Mouse (Mus musculus): ENCODE data around the gene Map3k1. TPM values are rescaled to one million over a fixed set of nuclear protein-coding genes. Genes with fewer than 3 reads are reported as not detected.
"Not testable (repeated sequence)": the region's sequence is repeated elsewhere in the genome, so short reads cannot be mapped to it uniquely, and the experiment has no call there.

The Map3k1 gene
- total RNA-seq, 2 experiments from 2014 or later: 11.0 to 12.0 TPM

GRCm38 (mm10) chr13:111755937-111756336 is 52.9 kb downstream of the Map3k1 start:
- intact Hi-C loops (cut with DNase I): no loop called here
- DNase-seq (ENCODE audit: extremely low spot score in 1 of 2, low spot score in 2 of 2): no peak

GRCm38 (mm10) chr13:111755377-111755776 is 53.4 kb downstream of the Map3k1 start:
- no peak for DNase-seq (ENCODE audit: extremely low spot score in 1 of 2, low spot score in 2 of 2)
- intact Hi-C loops (cut with DNase I): no loop called here

- intact Hi-C loops (cut with DNase I): no loop called here
- DNase-seq (ENCODE audit: extremely low spot score in 1 of 2, low spot score in 2 of 2): no peak
Observed at GRCm38 (mm10) chr13:111753321-111753720, 55.5 kb downstream of the Map3k1 start.

GRCm38 (mm10) chr13:111748301-111749062 is 60.3 kb downstream of the Map3k1 start:
- intact Hi-C loops (cut with DNase I): no loop called here
- no peak for DNase-seq (ENCODE audit: extremely low spot score in 1 of 2, low spot score in 2 of 2)

GRCm38 (mm10) chr13:111746831-111747230 is 62.0 kb downstream of the Map3k1 start:
- intact Hi-C loops (cut with DNase I): no loop called here
- DNase-seq (ENCODE audit: extremely low spot score in 1 of 2, low spot score in 2 of 2): no peak

GRCm38 (mm10) chr13:111745216-111745615 is 63.6 kb downstream of the Map3k1 start:
- no peak for DNase-seq (ENCODE audit: extremely low spot score in 1 of 2, low spot score in 2 of 2)
- intact Hi-C loops (cut with DNase I): no loop called here

- intact Hi-C loops (cut with DNase I): loop anchor here (5.0 kb wide), 2 partner anchors 282 to 1362 kb away; no protein-coding TSS in a partner anchor
- no peak for DNase-seq (ENCODE audit: extremely low spot score in 1 of 2, low spot score in 2 of 2)
Observed at GRCm38 (mm10) chr13:111744233-111745000, 64.4 kb downstream of the Map3k1 start.

GRCm38 (mm10) chr13:111741991-111742615 is 66.7 kb downstream of the Map3k1 start:
- DNase-seq (ENCODE audit: extremely low spot score in 1 of 2, low spot score in 2 of 2): peak; percentile 44 to 47
- intact Hi-C loops (cut with DNase I): loop anchor here (5.0 kb wide), 2 partner anchors 280 to 1360 kb away; no protein-coding TSS in a partner anchor

- intact Hi-C loops (cut with DNase I): loop anchor here (5.0 kb wide), 2 partner anchors 279 to 1359 kb away; no protein-coding TSS in a partner anchor
Observed at GRCm38 (mm10) chr13:111741204-111741990, 67.4 kb downstream of the Map3k1 start.

GRCm38 (mm10) chr13:111726898-111727297 is 81.9 kb downstream of the Map3k1 start:
- intact Hi-C loops (cut with DNase I): loop anchor here (5.0 kb wide), 1 partner anchor 40 kb away; no protein-coding TSS in a partner anchor
- DNase-seq (ENCODE audit: extremely low spot score in 1 of 2, low spot score in 2 of 2): no peak

More at GRCm38 (mm10) chr13:111741204-111741990, 67.4 kb downstream of the Map3k1 start:
- DNase-seq (ENCODE audit: extremely low spot score in 1 of 2, low spot score in 2 of 2): no peak

- DNase-seq (ENCODE audit: extremely low spot score in 1 of 2, low spot score in 2 of 2): peak; percentile 89 to 98
- intact Hi-C loops (cut with DNase I): loop anchor here (5.0 kb wide), 1 partner anchor 38 kb away; no protein-coding TSS in a partner anchor
Observed at GRCm38 (mm10) chr13:111725165-111726077, 83.4 kb downstream of the Map3k1 start.

GRCm38 (mm10) chr13:111724811-111725164 is 84.0 kb downstream of the Map3k1 start:
- intact Hi-C loops (cut with DNase I): loop anchor here (5.0 kb wide), 1 partner anchor 37 kb away; no protein-coding TSS in a partner anchor
- DNase-seq (ENCODE audit: extremely low spot score in 1 of 2, low spot score in 2 of 2): no peak

- no peak for DNase-seq (ENCODE audit: extremely low spot score in 1 of 2, low spot score in 2 of 2)
- intact Hi-C loops (cut with DNase I): no loop called here
Observed at GRCm38 (mm10) chr13:111719726-111720125, 89.1 kb downstream of the Map3k1 start.

GRCm38 (mm10) chr13:111710531-111710930 is 98.3 kb downstream of the Map3k1 start:
- no peak for DNase-seq (ENCODE audit: extremely low spot score in 1 of 2, low spot score in 2 of 2)
- intact Hi-C loops (cut with DNase I): no loop called here

GRCm38 (mm10) chr13:111703952-111704351 is 104.8 kb downstream of the Map3k1 start:
- DNase-seq (ENCODE audit: extremely low spot score in 1 of 2, low spot score in 2 of 2); intact Hi-C loops (cut with DNase I): not testable (repeated sequence)

- intact Hi-C loops (cut with DNase I): no loop called here
- no peak for DNase-seq (ENCODE audit: extremely low spot score in 1 of 2, low spot score in 2 of 2)
Observed at GRCm38 (mm10) chr13:111703396-111703795, 105.4 kb downstream of the Map3k1 start.

Measured in left cerebral cortex, postnatal 10 days (tissue).